Mouse (Mus musculus): ENCODE data around the gene Ltbp2. TPM values are rescaled to one million over a fixed set of nuclear protein-coding genes. Genes with fewer than 3 reads are reported as not detected.

The Ltbp2 gene
- polyA plus RNA-seq, 1 experiment from 2014 or later, result 1.6 TPM

- no peaks in the 10 kb centered on the region for H3K27me3 ChIP-seq (ENCODE audit: control insufficient read depth, insufficient read depth, low read length)
- H3K4me2 ChIP-seq (ENCODE audit: low read depth, low read length), result no peak overlapping the region
- ATAC-seq (ENCODE audit: insufficient read depth, low FRiP score), result no peak
- H3K36me3 ChIP-seq (ENCODE audit: control insufficient read depth, insufficient read depth, low read length), result no peaks in the 10 kb centered on the region
- H3K4me3 ChIP-seq (replicated peaks; ENCODE audit: low read length), result no peak overlapping the region
- H3K9me3 ChIP-seq (replicated peaks; ENCODE audit: control insufficient read depth, low read length), result no peaks in the 10 kb centered on the region
- 33% methylated on average over 6 of the region's 6 CpGs for WGBS
- H3K9ac ChIP-seq (ENCODE audit: low read length), result no peak overlapping the region; the same call in 1 of the 2 replicates
- H3K27ac ChIP-seq (ENCODE audit: low read length), result no peak overlapping the region
- peaks cover 26% of the 10 kb centered on the region for H3K4me1 ChIP-seq (ENCODE audit: control insufficient read depth, insufficient read depth, low read length)
Observed at GRCm38 (mm10) chr12:84847882-84848281, 28.4 kb downstream of the Ltbp2 start.

GRCm38 (mm10) chr12:84847480-84847879 lies 28.9 kb downstream of the Ltbp2 start:
- no peaks in the 10 kb centered on the region for H3K9me3 ChIP-seq (replicated peaks; ENCODE audit: control insufficient read depth, low read length)
- no peak overlapping the region; the same call in 1 of the 2 replicates for H3K9ac ChIP-seq (ENCODE audit: low read length)
- H3K27me3 ChIP-seq (ENCODE audit: control insufficient read depth, insufficient read depth, low read length), result no peaks in the 10 kb centered on the region
- ATAC-seq (ENCODE audit: insufficient read depth, low FRiP score), result peak; percentile 61; the same call in 1 of the 2 replicates
- no peak overlapping the region for H3K4me2 ChIP-seq (ENCODE audit: low read depth, low read length)
- H3K4me3 ChIP-seq (replicated peaks; ENCODE audit: low read length), result no peak overlapping the region
- no peak overlapping the region for H3K27ac ChIP-seq (ENCODE audit: low read length)
- H3K36me3 ChIP-seq (ENCODE audit: control insufficient read depth, insufficient read depth, low read length), result no peaks in the 10 kb centered on the region
- WGBS, result 19% methylated on average over 7 of the region's 7 CpGs
- H3K4me1 ChIP-seq (ENCODE audit: control insufficient read depth, insufficient read depth, low read length), result peaks cover 26% of the 10 kb centered on the region

- no peak for ATAC-seq (ENCODE audit: insufficient read depth, low FRiP score)
- Histone ChIP-seq H3K9ac (ENCODE audit: low read length) (no peak overlapping the region), H3K9me3 (replicated peaks; ENCODE audit: control insufficient read depth, low read length) (no peaks in the 10 kb centered on the region), H3K27me3 (ENCODE audit: control insufficient read depth, insufficient read depth, low read length) (no peaks in the 10 kb centered on the region), H3K4me1 (ENCODE audit: control insufficient read depth, insufficient read depth, low read length) (peaks cover 23% of the 10 kb centered on the region), H3K4me2 (ENCODE audit: low read depth, low read length) (no peak overlapping the region), H3K27ac (ENCODE audit: low read length) (0 out of 2 replicates have a peak overlapping the region, but pooled peaks have one; percentile 23), H3K4me3 (replicated peaks; ENCODE audit: low read length) (no peak overlapping the region), H3K36me3 (ENCODE audit: control insufficient read depth, insufficient read depth, low read length) (no peaks in the 10 kb centered on the region)
- WGBS, result 33% methylated on average over 9 of the region's 9 CpGs
Observed at GRCm38 (mm10) chr12:84846594-84847014, 29.7 kb downstream of the Ltbp2 start.

DNA sequence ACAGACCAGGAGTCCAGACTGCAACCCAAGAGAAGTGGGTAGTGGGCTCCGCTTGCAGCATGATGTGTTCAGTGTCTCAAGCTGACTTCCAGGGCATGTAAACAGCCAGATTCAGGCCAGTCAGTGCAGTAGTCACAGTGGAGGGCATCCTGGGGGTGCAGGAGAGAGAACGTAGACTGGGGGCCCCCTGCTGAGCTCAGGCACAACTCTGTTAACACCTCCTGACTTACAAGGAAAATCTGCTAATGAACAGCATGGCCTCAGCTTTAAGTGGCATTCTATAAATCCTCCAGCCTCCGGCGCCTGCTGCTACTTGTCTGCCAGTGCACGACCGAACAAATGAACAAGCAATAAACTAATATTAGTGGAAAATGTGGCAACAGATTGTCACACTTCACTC lies 33.6 kb downstream of the Ltbp2 start:
- Histone ChIP-seq H3K27ac (ENCODE audit: low read length) (no peak overlapping the region), H3K4me2 (ENCODE audit: low read depth, low read length) (no peak overlapping the region), H3K4me1 (ENCODE audit: control insufficient read depth, insufficient read depth, low read length) (peaks cover 23% of the 10 kb centered on the region), H3K27me3 (ENCODE audit: control insufficient read depth, insufficient read depth, low read length) (no peaks in the 10 kb centered on the region), H3K36me3 (ENCODE audit: control insufficient read depth, insufficient read depth, low read length) (no peaks in the 10 kb centered on the region), H3K9me3 (replicated peaks; ENCODE audit: control insufficient read depth, low read length) (0 out of 2 replicates have a peak, but pooled peaks cover 3% of the 10 kb centered on the region), H3K4me3 (replicated peaks; ENCODE audit: low read length) (no peak overlapping the region), H3K9ac (ENCODE audit: low read length) (no peak overlapping the region)
- 73% methylated on average over 6 of the region's 6 CpGs for WGBS
- no peak for ATAC-seq (ENCODE audit: insufficient read depth, low FRiP score)

DNA sequence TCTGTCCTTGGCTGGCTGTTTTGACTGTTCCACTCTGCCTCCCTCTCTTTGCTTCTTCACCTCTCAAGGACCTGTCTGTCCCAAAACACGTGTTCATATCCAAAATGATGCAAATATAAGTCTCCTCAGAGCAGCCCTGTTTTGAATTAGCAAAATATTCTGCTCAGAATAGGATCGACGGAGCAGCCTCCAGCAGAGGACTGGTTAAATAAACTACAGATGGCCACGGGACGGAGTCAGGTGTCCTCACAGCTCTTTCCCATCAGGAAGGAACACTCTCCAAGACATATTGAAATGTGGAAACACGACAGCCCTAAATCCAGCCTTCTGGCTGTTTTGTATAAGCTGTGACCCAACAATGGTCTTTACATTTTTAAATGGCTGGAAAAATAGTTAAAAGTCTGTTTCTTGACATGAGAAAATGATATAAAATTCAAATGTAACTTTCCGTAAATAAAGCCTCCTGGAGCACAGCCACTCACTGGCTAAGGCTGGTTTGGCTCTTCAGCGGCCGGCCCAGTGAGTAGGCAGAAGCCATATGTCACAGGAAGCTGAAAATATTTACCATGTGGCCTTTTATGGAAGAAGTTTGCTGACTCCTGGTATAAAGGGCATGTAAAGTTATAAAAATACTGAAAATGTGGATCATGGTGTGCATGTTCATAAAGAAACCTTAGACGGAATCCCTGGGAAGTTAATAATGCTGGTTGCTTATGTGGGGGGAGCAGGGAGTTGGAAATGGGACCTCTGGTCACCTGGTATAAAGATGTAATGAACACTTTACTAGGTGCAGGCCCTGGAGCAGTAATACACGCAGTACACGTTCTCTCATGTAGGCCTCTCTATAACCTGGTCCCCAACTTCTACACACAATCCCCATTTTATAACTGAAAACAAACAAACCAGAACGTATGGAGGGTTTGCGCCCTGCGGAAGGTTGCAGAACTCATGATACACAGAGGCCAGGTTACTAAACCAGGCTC lies 34.9 kb downstream of the Ltbp2 start:
- WGBS, result 62% methylated on average over 15 of the region's 15 CpGs
- no peaks in the 10 kb centered on the region for H3K27me3 ChIP-seq (ENCODE audit: control insufficient read depth, insufficient read depth, low read length)
- H3K4me3 ChIP-seq (replicated peaks; ENCODE audit: low read length), result no peak overlapping the region
- H3K27ac ChIP-seq (ENCODE audit: low read length), result no peak overlapping the region
- no peak for ATAC-seq (ENCODE audit: insufficient read depth, low FRiP score)
- H3K9ac ChIP-seq (ENCODE audit: low read length), result no peak overlapping the region
- 0 out of 2 replicates have a peak, but pooled peaks cover 4% of the 10 kb centered on the region for H3K9me3 ChIP-seq (replicated peaks; ENCODE audit: control insufficient read depth, low read length)
- peaks cover 12% of the 10 kb centered on the region for H3K4me1 ChIP-seq (ENCODE audit: control insufficient read depth, insufficient read depth, low read length)
- H3K36me3 ChIP-seq (ENCODE audit: control insufficient read depth, insufficient read depth, low read length), result no peaks in the 10 kb centered on the region
- H3K4me2 ChIP-seq (ENCODE audit: low read depth, low read length), result no peak overlapping the region

GRCm38 (mm10) chr12:84840734-84841133 lies 35.6 kb downstream of the Ltbp2 start:
- Histone ChIP-seq H3K9ac (ENCODE audit: low read length) (no peak overlapping the region), H3K27ac (ENCODE audit: low read length) (no peak overlapping the region), H3K9me3 (replicated peaks; ENCODE audit: control insufficient read depth, low read length) (0 out of 2 replicates have a peak, but pooled peaks cover 4% of the 10 kb centered on the region), H3K4me1 (ENCODE audit: control insufficient read depth, insufficient read depth, low read length) (peaks cover 10% of the 10 kb centered on the region), H3K36me3 (ENCODE audit: control insufficient read depth, insufficient read depth, low read length) (no peaks in the 10 kb centered on the region), H3K4me3 (replicated peaks; ENCODE audit: low read length) (no peak overlapping the region), H3K4me2 (ENCODE audit: low read depth, low read length) (no peak overlapping the region), H3K27me3 (ENCODE audit: control insufficient read depth, insufficient read depth, low read length) (no peaks in the 10 kb centered on the region)
- WGBS, result 73% methylated on average over 3 of the region's 3 CpGs
- ATAC-seq (ENCODE audit: insufficient read depth, low FRiP score), result no peak

GRCm38 (mm10) chr12:84839965-84840364 lies 36.4 kb downstream of the Ltbp2 start:
- no peaks in the 10 kb centered on the region for H3K36me3 ChIP-seq (ENCODE audit: control insufficient read depth, insufficient read depth, low read length)
- no peak overlapping the region for H3K9ac ChIP-seq (ENCODE audit: low read length)
- WGBS, result 81% methylated on average over 4 of the region's 4 CpGs
- no peak overlapping the region for H3K4me3 ChIP-seq (replicated peaks; ENCODE audit: low read length)
- H3K27me3 ChIP-seq (ENCODE audit: control insufficient read depth, insufficient read depth, low read length), result no peaks in the 10 kb centered on the region
- H3K4me2 ChIP-seq (ENCODE audit: low read depth, low read length), result no peak overlapping the region
- no peak for ATAC-seq (ENCODE audit: insufficient read depth, low FRiP score)
- peaks cover 8% of the 10 kb centered on the region for H3K4me1 ChIP-seq (ENCODE audit: control insufficient read depth, insufficient read depth, low read length)
- 0 out of 2 replicates have a peak, but pooled peaks cover 4% of the 10 kb centered on the region for H3K9me3 ChIP-seq (replicated peaks; ENCODE audit: control insufficient read depth, low read length)
- no peak overlapping the region for H3K27ac ChIP-seq (ENCODE audit: low read length)

GRCm38 (mm10) chr12:84835626-84836025 lies 40.7 kb downstream of the Ltbp2 start:
- Histone ChIP-seq H3K27me3 (ENCODE audit: control insufficient read depth, insufficient read depth, low read length) (no peaks in the 10 kb centered on the region), H3K4me3 (replicated peaks; ENCODE audit: low read length) (no peak overlapping the region), H3K27ac (ENCODE audit: low read length) (0 out of 2 replicates have a peak overlapping the region, but pooled peaks have one; percentile 6), H3K9ac (ENCODE audit: low read length) (no peak overlapping the region), H3K4me1 (ENCODE audit: control insufficient read depth, insufficient read depth, low read length) (no peaks in the 10 kb centered on the region), H3K4me2 (ENCODE audit: low read depth, low read length) (no peak overlapping the region), H3K9me3 (replicated peaks; ENCODE audit: control insufficient read depth, low read length) (0 out of 2 replicates have a peak, but pooled peaks cover 4% of the 10 kb centered on the region), H3K36me3 (ENCODE audit: control insufficient read depth, insufficient read depth, low read length) (no peaks in the 10 kb centered on the region)
- no peak for ATAC-seq (ENCODE audit: insufficient read depth, low FRiP score)
- WGBS, result 68% methylated on average over 5 of the region's 5 CpGs

GRCm38 (mm10) chr12:84834773-84835172 lies 41.6 kb downstream of the Ltbp2 start:
- ATAC-seq (ENCODE audit: insufficient read depth, low FRiP score), result no peak
- no peak overlapping the region for H3K4me2 ChIP-seq (ENCODE audit: low read depth, low read length)
- peak overlapping the region; percentile 6; the same call in 1 of the 2 replicates for H3K27ac ChIP-seq (ENCODE audit: low read length)
- no peaks in the 10 kb centered on the region for H3K4me1 ChIP-seq (ENCODE audit: control insufficient read depth, insufficient read depth, low read length)
- 70% methylated on average over 4 of the region's 4 CpGs for WGBS
- H3K4me3 ChIP-seq (replicated peaks; ENCODE audit: low read length), result no peak overlapping the region
- H3K36me3 ChIP-seq (ENCODE audit: control insufficient read depth, insufficient read depth, low read length), result no peaks in the 10 kb centered on the region
- 0 out of 2 replicates have a peak, but pooled peaks cover 4% of the 10 kb centered on the region for H3K9me3 ChIP-seq (replicated peaks; ENCODE audit: control insufficient read depth, low read length)
- H3K9ac ChIP-seq (ENCODE audit: low read length), result no peak overlapping the region
- H3K27me3 ChIP-seq (ENCODE audit: control insufficient read depth, insufficient read depth, low read length), result no peaks in the 10 kb centered on the region

Measured in stomach, embryonic 16.5 days (tissue).